Mouse (Mus musculus): Measurements from ENCODE around the gene Cd47.

DNA sequence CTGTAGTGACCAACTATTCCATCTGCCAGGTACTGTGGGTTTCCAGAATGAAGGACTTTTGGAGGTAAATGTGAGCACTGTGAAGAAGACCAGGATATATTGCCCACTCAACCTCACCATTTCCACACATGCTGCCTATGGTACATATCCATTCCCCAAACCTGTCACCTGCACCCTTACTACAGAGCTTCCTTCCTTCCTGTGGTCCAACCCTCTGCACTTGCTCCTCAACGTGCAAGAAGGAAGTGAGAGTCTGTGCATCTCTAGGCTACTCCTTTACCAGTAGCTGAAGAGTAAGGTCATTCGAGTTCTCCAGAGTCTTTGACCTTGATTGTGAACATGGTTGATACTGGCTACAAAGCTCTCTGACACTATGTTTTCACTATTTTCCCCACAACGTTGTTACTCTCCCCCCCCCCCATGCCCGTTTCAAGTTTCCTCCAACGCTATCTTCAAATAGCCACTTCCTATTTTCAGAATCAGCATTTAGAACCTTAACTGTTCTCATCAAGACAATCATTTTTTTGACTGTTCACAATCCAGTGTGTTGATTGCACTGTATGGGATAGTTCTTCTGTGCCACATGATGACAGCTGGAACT, 18.7 kb upstream of the Cd47 start:
- TF ChIP-seq CTCF (IDR thresholded peaks at IDR 0.05; ENCODE audit: low read depth) (no peak), EP300 (IDR thresholded peaks at IDR 0.05; ENCODE audit: low read depth) (no peak)

Measured in heart, postnatal 0 days (tissue).